Mouse (Mus musculus): ENCODE data around the gene Fkbp5.

Gene Fkbp5

DNA sequence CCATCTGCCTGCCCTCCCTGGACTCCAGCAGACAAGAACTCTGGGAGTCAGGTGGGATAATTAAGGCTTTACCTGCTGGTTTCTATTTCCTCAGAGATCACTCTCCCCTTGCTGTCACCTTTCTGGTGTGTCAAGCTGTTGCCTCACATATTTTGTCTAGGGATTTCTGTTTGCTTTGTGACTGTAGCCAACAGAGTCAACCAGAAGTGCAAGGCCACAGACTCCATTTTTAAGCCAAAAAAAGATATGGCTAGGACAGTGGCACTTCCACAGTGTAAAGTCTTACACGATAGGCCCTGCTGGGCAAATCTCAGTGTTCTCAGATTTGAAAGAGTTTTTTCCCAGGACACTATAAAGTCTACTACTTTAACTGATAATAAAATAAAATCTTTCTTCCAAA lies 56.9 kb downstream of the Fkbp5 start:
- no peak for DNase-seq (ENCODE audit: low spot score)

DNA sequence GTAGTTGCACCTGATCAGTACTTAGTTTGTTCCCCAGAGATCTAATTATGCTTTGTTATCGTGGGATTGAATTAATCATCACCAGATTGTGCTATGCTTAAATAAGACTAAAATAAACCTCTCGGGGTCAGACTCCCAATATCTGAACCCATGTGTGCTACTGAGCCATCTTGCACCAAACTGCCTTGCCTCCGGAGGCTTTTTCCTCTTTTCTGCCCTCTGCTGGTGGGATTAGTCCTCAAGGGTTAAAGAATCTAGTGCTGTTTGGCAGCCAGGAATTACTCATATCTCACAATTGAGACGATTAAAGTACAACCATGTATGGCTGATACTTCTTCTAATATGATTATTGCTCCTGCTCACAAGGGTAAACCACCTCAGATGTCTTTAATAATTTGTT lies 62.2 kb downstream of the Fkbp5 start:
- peak; percentile 46 for DNase-seq (ENCODE audit: low spot score)

DNA sequence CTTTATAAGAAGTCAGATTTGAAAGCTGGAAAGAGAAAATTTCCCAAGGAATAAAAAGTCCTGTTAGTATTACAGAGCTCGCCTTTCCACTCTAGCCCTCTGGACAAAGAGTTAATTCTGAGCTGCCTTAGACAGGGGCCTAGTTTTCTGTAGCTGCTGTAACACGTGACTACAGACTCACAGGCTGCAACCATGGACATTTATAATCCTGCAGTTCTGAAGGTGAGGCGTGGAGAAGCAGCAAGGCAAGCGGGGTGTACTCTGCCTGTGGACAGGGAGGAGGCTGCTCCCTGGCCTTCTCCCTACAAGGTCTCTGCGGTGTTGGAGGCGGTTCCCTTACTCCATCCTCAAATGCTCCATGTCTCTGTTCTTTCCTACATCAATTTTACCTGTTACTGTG lies 64.4 kb downstream of the Fkbp5 start:
- no peak for DNase-seq (ENCODE audit: low spot score)

DNA sequence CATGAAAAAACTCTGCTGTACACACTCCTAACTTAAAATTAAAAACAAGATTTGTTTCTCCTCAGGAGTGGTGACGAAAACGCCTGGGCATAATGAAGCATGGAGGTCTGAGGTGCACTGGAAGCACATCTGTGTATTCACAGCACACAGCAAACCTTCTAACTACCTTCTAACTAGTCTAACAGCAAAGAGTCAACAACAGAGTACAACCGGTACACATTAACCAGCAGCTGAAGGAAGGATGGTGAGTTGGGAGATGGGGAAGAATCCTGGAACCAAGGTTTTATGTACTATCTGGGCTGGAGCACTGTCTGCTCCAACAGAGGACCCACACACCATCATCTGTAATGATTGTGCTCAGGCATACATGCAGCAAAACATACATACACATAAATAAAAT lies 65.4 kb downstream of the Fkbp5 start:
- no peak for DNase-seq (ENCODE audit: low spot score)

DNA sequence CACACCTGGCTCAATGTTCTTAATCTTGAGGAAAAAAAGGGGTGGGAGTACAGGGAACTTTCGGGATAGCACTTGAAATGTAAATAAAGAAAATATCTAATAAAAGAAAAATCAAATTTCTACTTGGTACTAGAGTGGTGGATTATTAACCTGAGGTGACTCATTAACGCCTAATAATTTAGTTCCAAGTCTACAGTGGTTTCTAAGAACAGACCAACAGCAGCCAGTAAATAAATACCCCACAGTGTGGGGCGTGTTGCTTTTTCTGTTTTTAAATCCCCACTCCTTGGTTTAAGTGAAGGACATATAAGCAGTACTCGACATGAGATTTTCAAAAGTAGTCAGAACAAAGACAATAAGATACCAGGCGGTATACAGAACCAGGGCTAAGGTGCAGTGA lies 65.8 kb downstream of the Fkbp5 start:
- no peak for DNase-seq (ENCODE audit: low spot score)

DNA sequence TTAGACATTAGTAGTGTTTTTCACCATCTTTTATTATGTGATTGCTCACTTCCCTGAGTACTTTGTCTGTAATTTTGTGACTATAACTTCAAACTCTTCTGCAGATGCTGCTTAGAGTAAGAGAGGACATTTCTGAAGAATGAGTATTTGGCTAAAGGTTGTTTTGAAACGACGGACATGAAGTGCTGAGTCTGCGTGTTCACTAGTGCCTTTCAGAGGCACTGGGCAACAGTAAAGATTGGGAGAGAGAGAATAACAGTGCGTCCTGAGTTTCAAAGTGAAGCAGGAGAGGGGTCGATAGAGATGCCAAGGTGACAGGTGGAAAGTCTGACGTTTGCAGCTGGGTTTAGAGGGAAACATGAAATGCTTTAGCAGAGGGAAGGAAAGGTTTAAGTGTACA lies 69.1 kb downstream of the Fkbp5 start:
- DNase-seq (ENCODE audit: low spot score), result no peak

DNA sequence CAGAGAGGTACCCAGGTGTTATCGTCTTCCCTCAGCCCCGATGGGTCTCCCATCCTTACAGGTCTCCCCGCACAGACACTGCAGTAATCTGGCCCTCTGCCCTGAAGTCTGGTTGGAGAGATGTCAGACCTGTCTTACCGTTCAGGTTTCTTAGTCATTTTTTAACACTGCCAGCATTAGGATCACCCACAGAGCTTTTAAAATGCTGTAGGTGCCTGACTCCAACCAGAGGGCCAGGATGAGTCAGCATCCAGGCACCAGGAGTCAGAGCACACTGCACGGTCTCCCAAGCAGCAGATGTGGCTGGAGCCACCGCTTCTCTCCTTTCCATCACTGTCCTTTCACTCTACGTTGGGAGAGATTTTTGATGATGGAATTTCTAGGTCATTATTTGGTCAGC lies 69.5 kb downstream of the Fkbp5 start:
- no peak for DNase-seq (ENCODE audit: low spot score)

DNA sequence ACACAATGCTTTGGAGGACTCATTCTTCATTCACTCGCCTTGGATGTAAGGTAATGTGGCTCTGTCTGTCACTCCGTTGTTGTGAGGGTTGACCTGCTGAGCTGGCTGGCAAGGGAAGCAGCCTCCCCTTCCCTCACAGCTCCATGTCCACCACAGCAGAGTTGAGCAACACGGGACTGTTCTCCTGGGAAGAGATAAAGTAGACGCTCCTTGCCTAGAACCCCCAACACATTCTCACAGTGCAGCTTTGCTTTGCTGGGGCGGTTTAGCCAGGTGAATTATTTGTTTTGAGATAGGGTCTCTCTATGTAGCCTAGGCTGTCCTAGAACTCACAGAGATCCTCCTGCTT lies 70.5 kb downstream of the Fkbp5 start:
- DNase-seq (ENCODE audit: low spot score), result no peak

DNA sequence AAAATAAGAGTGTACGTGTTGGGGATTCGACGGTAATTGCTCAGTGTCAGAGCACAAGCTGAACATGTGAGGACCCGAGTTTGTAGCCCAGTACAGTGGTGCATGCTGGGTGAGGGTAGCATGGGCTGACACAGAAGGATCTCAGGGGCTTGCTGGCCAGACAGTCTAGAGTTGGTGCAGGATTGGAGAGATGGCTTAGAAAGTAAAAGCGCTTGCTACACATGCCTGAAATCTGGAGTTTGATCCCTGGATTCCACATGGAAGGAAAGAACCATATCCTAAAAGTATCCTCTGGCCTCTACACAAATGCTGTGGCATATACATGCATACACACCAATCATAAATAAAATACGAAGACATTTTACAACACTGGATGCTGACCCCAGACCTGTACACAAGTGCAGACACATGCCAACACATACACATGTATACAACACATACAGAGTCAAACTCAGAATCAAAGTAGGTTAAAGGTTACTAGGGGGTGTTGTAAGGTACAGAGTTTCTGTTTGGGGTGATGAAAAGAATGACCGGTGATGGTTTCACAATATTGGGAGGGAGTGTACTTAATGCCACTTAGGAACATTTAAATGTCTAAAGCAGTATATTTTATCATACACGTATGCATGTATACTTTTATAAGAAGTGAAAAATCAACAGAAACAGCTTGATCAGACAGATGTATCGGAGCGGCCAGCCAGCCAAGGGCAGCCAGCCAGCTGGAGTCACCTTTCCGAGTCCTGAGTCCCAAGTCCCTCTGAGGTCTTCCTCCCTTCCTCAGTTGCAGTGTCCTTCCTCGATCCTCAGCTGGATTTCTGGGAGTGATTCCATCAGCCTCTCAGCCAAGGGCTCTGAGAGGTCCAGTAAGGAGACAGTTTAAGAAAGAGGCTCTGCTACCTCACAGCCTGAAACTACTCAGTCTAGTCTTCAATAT lies 71.2 kb downstream of the Fkbp5 start:
- DNase-seq (ENCODE audit: low spot score), result no peak

DNA sequence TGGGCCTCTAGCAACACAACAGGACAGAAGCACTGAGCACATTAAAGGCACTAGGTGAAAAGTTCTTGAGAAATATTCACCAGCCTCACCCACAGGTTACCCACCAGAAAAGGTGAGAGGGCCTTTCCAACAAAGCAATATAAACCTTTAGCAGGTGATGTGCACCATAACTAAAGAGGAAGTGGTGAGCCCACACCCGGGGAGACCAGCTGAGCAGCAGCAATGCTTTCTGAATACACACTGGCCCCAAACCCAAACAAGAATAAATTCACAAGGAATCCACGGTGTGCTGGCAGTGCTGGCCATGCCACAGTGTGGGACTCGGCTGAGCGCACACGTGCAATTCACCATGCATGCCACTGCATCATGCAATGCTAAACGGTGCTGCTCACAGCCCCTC lies 74.7 kb downstream of the Fkbp5 start:
- DNase-seq (ENCODE audit: low spot score), result no peak

DNA sequence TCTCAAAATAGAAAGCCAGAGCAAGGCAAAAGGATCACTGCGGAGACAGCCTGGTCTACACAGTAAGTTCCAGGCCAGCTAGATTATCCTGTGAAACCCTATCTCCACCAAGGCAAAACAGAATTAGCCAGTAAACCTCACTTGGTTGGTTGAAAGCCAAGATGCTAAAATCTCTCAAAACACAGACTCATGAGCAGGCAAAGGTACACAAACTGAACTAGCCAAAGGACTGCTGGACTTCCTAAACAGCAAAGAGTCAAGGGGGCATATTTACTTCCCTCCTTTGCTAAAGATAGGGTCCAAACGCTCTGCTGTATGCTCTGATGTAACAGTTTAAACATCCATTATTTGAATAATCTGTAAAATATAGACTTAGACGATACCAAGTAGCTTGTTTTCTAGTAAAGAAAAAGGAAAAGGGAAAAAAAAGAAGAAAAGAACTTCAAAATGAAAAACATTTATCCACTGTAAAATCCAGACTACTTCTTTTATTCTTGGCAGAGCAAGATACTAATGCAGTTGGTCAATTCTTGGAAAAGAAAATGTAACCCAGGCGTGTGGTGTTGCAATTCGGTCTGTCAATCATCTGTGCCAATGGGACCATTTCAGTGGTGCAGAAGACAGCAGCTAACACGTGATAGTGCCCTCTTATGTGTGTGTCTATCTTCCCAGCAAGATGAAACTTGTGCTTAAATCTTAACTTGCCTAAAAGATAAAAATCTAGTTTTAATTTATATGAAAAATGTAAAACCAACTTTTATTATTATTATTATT lies 78.8 kb downstream of the Fkbp5 start:
- no peak for DNase-seq (ENCODE audit: low spot score)

DNA sequence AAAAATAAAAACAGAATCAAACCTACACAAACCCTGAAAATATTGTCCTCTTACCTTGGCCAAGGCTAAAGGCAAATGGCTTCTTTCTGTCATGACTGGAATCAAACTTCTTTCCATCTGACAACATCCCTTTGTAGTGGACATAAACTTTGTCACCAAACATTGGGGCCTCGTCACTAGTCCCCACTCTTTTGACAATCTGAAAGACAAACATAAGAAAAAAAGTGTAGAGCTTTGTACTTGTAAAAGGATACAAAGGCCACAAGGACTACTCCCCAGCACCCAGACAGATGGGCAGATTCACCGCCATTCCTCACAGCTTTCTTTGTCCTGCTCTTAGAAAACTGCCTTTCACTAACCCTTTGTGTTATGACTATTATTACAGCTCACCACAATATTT lies 79.4 kb downstream of the Fkbp5 start:
- no peak for DNase-seq (ENCODE audit: low spot score)

DNA sequence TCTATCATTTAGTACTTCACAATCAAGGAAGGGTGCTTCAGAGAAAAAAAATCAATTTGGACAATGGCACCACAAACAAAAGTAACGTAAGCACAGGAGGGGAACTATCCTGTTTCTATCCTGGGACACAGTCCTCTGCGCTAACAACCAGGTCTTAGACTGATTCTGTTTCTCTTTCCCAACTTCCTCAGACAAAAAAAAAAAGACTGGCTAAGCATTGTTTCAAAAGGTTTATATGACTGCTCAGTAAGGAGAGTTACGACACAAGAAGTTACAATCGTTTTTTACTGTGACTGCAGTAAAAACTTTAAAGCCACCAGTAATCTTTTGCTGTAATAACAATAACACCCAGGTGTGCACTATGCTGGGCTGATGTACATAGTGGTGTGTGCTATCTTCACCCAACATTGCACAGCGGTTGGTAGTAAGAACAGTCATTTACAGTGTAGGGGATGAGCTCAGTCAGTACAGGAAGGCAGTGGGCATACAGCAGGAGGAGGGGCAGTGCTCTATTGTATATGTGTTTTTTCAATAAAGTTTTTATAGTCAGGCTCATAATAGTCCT lies 82.3 kb downstream of the Fkbp5 start:
- no peak for DNase-seq (ENCODE audit: low spot score)

DNA sequence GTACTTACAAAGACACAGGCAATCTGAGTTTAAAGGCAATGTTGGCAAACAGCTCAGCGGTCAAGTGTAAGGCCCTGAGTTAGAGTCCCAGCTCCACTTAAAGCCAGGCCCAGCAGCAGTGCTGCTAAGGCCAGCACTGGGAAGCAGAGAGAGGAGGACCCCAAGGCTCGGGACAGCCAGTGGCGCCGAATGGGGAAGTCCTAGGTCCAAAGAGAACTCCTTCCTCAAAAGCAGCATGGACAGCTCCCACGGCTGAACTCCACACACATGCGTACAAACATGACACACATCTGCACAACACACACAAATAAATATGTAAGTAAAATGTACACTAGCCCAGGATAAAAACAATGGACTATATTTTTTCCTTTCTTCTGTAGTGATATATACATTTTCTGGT lies 84.3 kb downstream of the Fkbp5 start:
- no peak for DNase-seq (ENCODE audit: low spot score)

DNA sequence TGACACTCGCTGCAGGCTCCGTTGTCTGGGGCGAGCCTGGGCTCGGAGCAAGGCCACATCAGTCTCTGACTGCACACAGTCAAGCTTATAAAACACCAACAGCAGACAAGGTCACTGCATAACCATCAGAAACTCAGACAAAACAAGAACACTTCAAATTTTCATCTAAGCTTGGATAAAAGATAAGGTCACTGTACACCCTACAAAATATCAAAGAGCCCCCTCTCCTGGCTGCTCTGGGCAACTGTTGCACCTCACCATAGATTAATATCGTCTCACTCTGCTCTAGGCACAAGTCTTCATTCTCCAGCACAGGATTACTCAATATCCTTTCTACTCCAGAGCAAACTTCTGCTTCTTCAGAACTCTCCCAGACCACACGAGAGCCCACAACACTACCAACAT lies 85.4 kb downstream of the Fkbp5 start:
- no peak for DNase-seq (ENCODE audit: low spot score)

DNA sequence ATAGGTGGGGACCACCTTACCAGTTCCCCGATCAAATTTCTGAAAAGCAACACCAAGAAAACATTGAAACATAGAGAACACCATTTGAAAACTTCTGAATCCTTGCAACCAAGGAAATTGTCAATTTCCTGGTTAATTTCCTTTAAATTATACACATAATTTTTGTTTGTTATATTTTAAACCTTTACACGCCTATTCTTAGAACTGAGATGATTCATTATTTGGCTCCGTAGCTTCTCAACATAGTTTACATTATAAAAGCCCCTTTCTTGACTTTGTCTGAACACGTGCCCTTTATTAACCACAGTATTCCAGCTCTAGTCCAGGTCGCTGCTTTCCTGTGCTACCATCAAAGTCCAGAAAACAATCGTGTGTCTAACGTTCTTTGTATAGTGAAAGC lies 86.3 kb downstream of the Fkbp5 start:
- no peak for DNase-seq (ENCODE audit: low spot score)

DNA sequence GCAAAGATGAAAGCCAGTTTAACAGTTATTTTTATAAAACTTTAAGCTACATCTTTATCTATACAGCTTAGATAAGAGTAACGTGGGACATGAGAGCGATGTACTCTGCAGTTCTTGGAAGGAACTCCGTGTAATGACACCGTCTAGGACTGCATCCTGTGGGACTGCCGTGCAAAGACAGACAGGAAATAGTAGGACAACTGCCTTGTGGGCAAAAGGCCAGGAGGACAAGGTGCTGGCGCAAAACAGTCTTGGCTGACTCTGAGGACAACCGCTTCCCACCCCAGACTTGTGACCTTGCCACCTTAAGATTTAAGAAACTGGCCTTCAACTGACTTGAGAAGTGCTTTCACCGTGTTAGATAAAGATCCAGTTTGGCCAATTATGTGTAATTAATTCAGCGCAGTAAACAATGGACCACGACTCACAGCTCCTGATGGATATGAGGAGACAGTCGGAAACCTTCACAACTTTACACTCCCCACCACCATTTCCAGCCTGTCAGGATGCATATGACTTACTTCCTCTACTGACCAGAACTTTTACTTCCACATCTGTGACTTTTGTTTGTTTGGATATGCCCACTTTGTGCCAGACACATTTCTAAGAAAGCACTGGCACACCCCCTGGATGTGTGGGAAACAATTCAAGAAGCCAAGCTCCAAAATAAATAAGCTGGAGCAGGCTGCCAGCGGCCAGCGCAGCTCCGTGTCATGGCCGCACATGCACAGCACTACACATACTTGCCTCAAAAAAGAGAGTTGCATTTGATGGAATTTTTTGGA lies 88.7 kb downstream of the Fkbp5 start:
- no peak for DNase-seq (ENCODE audit: low spot score)

DNA sequence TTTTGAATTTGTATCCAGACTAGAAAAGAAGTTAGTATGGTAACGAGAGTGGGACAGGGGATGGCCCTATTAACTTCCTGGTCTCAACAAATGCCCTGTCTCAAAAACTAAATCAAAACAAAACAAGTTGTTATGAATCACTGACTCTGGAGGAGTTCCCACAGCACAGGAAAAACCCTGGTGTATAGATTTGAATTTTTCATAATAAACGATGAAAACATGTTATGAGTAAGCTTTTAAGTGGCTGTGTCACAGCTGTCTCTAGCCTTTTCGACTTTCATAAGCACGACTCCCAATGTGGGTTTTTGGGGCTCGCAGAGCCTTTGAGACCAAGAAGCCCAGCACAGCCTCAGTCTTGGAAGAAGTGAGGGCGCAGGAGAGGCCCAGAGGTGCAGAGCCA lies 89.7 kb downstream of the Fkbp5 start:
- DNase-seq (ENCODE audit: low spot score), result no peak

DNA sequence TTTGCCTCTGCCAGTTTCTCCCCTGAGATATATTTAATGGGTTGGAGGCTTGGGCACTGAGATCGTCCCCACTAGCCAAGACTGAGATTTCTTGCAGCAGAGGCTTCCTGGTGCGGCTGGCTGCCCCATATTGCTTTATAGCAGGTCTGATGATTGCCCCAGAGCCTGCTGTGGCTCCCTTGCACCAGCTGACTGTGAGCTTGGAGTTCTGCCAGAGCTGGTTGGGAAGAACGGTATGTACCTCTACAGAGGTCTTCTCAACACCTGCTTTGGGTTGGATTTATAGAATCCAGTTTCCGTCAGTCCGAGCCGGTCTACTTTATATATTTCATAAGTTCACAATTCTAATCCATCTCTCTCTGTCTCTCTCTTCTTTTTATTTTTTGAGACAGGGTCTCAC lies 93.0 kb downstream of the Fkbp5 start:
- DNase-seq (ENCODE audit: low spot score), result no peak

DNA sequence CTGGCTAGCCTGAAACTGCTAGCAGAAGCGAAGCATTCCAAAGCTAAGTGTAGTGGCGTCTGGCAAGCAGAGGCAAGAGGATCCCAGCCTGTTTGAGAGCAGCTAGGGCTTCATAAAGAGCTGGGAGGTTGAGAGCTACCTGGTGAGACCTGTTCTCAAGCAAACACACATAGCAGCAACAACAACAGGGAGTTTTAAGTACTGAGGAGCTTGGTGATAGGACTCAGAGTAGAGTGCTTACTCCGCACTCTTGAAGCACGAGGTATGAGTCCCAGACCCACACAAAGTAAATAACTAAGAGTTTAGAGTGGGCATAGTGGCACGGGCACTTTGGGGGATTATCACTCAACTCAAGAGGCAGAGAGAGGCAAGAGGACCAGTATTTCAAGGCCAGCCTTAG lies 96.3 kb downstream of the Fkbp5 start:
- DNase-seq (ENCODE audit: low spot score), result no peak

DNA sequence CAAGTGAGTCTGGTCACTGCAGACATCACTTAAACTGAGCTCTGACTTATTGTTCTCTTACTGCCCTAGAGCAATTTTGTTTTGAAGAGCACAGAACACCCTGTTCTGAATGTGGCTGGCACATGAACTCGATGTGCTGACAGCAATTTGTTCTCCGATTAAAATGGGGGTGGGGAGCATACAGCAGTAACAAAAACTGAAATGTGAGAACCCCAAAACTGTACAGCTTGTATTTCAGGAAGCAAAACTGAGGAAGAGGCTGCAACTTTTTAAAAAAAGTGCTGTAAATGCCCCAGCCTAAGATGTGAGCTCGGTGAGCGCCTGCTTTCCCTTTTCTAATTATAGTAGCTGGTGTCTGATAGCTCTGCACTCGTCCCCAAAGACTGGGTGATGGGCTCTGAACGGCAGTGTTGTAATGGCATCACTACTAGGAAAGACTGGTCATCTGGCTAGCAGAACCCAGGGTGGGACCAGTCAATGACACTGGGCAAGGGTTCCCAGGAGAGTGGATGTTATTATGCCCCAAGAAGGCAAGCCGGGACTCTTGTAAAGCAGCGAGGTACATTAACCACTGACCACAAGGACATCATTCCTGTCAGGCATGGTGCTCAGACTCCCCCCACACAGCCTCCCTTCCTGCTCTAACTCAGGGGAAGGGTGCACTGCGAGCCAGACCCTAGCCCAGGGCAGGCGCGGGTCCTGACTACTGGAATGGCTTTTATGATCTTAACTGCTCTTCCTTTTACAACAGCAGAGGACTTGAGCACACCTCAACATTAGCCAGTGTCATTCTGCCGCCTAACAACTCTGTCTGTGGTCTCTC lies 96.9 kb downstream of the Fkbp5 start:
- DNase-seq (ENCODE audit: low spot score), result no peak

DNA sequence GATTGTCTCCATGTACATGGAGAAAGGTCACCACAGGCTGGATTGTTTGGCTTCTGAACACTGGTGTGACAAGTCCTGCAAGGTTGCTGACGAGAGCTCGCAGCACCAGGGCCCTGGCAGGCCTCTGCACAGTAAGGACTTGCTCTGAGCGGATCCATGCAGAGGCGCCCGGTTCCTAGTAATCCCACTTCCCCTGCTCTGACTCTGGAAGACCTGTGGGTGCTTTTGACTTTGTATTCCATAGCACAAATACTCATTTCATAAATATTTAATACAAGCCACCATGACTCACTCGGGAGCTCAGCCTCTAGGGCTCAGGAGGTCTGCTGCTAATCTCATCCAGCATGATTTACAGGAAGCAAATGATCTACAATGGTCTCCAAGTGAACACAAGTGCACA lies 97.7 kb downstream of the Fkbp5 start:
- peak; percentile 26 for DNase-seq (ENCODE audit: low spot score)

All from urinary bladder, postnatal 25 days (tissue).